Mouse (Mus musculus): Measurements from ENCODE around the gene Tnfrsf11a. TPM values are rescaled to one million over a fixed set of nuclear protein-coding genes. Genes with fewer than 3 reads are reported as not detected.

Tnfrsf11a gene
- polyA plus RNA-seq, 1 experiment from 2014 or later, result 0.33 TPM

DNA sequence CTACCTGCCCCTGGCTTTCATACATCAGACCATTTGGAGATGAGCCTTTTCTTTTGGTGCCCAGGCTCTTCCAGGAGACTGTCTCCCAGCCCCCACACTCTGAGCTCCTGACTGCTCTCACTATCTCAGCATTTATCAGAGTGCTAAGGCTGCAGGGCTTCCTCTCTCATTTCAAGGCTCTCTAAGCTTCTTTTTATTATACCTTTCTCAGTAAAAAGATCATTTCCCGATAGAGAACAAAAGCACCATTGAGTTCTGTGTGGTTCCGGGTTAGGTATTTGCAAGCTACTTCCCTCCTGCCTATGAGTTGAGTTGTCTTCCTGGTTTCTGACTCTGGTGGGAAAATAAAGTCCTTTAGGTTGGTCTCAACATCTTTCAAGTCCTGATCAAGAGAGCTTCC lies 103.0 kb downstream of the Tnfrsf11a start:
- no peak for ATAC-seq (ENCODE audit: low FRiP score, low read depth)
- 75% methylated on average over 2 of the region's 2 CpGs for WGBS
- H3K27me3 ChIP-seq, result peaks cover 9% of the 10 kb centered on the region; the same call in 1 of the 2 replicates
- H3K9me3 ChIP-seq, result no peaks in the 10 kb centered on the region
- H3K36me3 ChIP-seq, result no peaks in the 10 kb centered on the region
- H3K4me1 ChIP-seq, result peaks cover 7% of the 10 kb centered on the region; the same call in 1 of the 2 replicates
- H3K27ac ChIP-seq (replicated peaks), result no peak overlapping the region
- no peak overlapping the region for H3K4me2 ChIP-seq (replicated peaks)
- no peak overlapping the region for H3K4me3 ChIP-seq
- H3K9ac ChIP-seq (replicated peaks), result no peak overlapping the region

DNA sequence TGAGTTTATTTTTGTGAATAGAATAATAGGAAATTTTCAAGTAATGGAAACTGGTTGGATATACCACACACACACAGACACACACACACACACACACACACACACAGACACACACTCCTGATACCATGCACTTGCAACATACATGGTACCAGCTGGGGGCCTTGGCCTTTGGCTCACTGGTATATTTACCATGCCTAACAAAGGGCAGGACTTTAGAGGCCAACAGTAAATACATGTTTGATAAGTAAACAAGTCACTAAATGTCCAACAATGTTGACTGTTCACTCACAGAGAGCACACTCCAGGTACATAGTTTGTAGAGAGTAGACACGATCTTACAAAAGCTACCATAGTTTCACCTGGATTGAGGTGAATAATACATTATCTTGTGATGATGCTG lies 104.6 kb downstream of the Tnfrsf11a start:
- Histone ChIP-seq H3K9ac (replicated peaks) (no peak overlapping the region), H3K4me2 (replicated peaks) (no peak overlapping the region), H3K4me3 (no peak overlapping the region), H3K27me3 (0 out of 2 replicates have a peak, but pooled peaks cover 5% of the 10 kb centered on the region), H3K9me3 (no peaks in the 10 kb centered on the region), H3K4me1 (peaks cover 7% of the 10 kb centered on the region; the same call in 1 of the 2 replicates), H3K27ac (replicated peaks) (no peak overlapping the region), H3K36me3 (no peaks in the 10 kb centered on the region)
- 98% methylated on average over 1 of the region's 1 CpGs for WGBS
- ATAC-seq (ENCODE audit: low FRiP score, low read depth), result no peak

DNA sequence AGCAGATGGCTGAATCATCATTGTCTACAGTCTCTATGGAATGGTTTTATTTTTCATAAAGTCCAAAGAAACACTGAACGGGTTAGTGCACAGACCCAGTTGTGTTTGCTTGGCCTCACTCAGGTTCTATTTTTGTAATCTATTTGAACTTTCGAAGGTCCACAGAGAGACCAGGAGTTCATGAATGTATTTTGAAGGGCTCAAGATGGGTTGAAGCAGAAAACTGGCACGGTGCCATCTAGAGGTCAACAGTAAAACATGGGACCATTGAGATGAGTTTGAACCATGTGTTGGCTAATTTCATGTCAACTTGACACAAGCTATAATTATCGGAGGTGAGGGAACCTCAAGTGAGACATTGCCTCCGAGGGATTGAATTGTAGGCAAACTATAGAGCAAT lies 105.1 kb downstream of the Tnfrsf11a start:
- 81% methylated on average over 5 of the region's 5 CpGs for WGBS
- H3K36me3 ChIP-seq, result no peaks in the 10 kb centered on the region
- no peak overlapping the region for H3K4me2 ChIP-seq (replicated peaks)
- no peak overlapping the region for H3K27ac ChIP-seq (replicated peaks)
- H3K4me1 ChIP-seq, result peaks cover 5% of the 10 kb centered on the region; the same call in 1 of the 2 replicates
- no peaks in the 10 kb centered on the region for H3K27me3 ChIP-seq
- no peaks in the 10 kb centered on the region for H3K9me3 ChIP-seq
- no peak overlapping the region for H3K4me3 ChIP-seq
- ATAC-seq (ENCODE audit: low FRiP score, low read depth), result no peak
- no peak overlapping the region for H3K9ac ChIP-seq (replicated peaks)

GRCm38 (mm10) chr1:105886358-105886757 lies 105.8 kb downstream of the Tnfrsf11a start:
- no peaks in the 10 kb centered on the region for H3K4me1 ChIP-seq
- H3K9ac ChIP-seq (replicated peaks), result no peak overlapping the region
- WGBS, result 76% methylated on average over 5 of the region's 5 CpGs
- no peaks in the 10 kb centered on the region for H3K9me3 ChIP-seq
- no peak overlapping the region for H3K27ac ChIP-seq (replicated peaks)
- no peak overlapping the region for H3K4me3 ChIP-seq
- no peaks in the 10 kb centered on the region for H3K27me3 ChIP-seq
- H3K36me3 ChIP-seq, result no peaks in the 10 kb centered on the region
- no peak for ATAC-seq (ENCODE audit: low FRiP score, low read depth)
- H3K4me2 ChIP-seq (replicated peaks), result no peak overlapping the region

DNA sequence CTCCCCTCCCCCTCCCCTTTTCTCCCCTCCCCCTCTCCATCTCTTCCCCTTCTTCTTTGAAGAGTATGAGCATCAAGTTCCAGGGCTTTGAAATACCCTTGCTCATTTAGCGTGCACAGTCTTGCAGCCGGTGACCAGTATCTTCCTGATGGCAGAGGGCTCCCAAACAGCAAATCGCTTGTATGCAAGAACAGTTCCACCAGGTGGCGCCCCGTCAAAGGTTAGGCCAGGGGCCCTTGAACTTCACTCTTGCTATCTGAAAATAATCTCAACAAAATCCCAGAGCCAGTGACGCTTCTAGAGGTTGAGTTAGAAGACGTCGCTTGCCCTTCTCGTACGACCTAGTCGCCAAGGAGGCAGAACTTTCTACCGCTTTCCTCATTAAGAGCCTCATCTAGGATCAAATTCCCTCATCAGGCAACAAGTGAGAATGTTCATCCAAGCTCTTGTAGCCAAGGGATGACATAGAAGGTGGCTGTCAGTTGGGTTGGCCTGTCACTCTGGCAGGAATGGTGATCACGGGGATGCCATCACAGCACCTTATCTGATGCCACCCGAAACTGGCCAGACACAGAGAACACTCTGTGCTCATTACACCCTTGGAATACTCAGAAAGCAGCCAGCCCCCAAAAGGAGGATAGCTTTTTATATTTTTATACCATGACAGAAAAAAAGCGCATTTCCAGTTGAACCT lies 110.7 kb downstream of the Tnfrsf11a start:
- H3K27ac ChIP-seq (replicated peaks), result no peak overlapping the region
- H3K9ac ChIP-seq (replicated peaks), result no peak overlapping the region
- no peaks in the 10 kb centered on the region for H3K9me3 ChIP-seq
- no peak for ATAC-seq (ENCODE audit: low FRiP score, low read depth)
- H3K36me3 ChIP-seq, result no peaks in the 10 kb centered on the region
- no peak overlapping the region for H3K4me2 ChIP-seq (replicated peaks)
- no peaks in the 10 kb centered on the region for H3K4me1 ChIP-seq
- WGBS, result 39% methylated on average over 15 of the region's 15 CpGs
- H3K27me3 ChIP-seq, result no peaks in the 10 kb centered on the region
- no peak overlapping the region for H3K4me3 ChIP-seq

- Histone ChIP-seq H3K27me3 (no peaks in the 10 kb centered on the region), H3K4me3 (no peak overlapping the region), H3K9me3 (no peaks in the 10 kb centered on the region), H3K4me2 (replicated peaks) (no peak overlapping the region), H3K36me3 (no peaks in the 10 kb centered on the region), H3K27ac (replicated peaks) (no peak overlapping the region), H3K4me1 (no peaks in the 10 kb centered on the region), H3K9ac (replicated peaks) (no peak overlapping the region)
- no peak for ATAC-seq (ENCODE audit: low FRiP score, low read depth)
- WGBS, result 86% methylated on average over 5 of the region's 5 CpGs
Measured at GRCm38 (mm10) chr1:105895019-105895418, 114.5 kb downstream of the Tnfrsf11a start.

Other genes starting within 250 kb of the Tnfrsf11a start
- 15.1 and 15.5 TPM in 2 replicates for gene Pign, start 117.0 kb upstream of the Tnfrsf11a start, polyA plus RNA-seq (2016; fragmentation: Nextera tagmentation; extraction: Ambion mirVana)
- 42.8 and 47.0 TPM in 2 replicates for gene Relch, start 116.9 kb upstream of the Tnfrsf11a start, polyA plus RNA-seq (2016; fragmentation: Nextera tagmentation; extraction: Ambion mirVana)
- 1.7 and 2.2 TPM in 2 replicates for gene Zcchc2, start 209.7 kb downstream of the Tnfrsf11a start, polyA plus RNA-seq (2016; fragmentation: Nextera tagmentation; extraction: Ambion mirVana)